Mouse (Mus musculus): ENCODE data around the gene Bax.
"Not testable (repeated sequence)": the region's sequence is repeated elsewhere in the genome, so short reads cannot be mapped to it uniquely, and the experiment has no call there.

- TF ChIP-seq POLR2A (IDR thresholded peaks at IDR 0.05; ENCODE audit: borderline replicate concordance, control insufficient read depth, low read depth, low read length); CTCF (IDR thresholded peaks at IDR 0.05; ENCODE audit: control insufficient read depth, insufficient read depth, low read length): not testable (repeated sequence)
These were observed 13.6 kb upstream of the Bax start for GRCm38 (mm10) chr7:45480310-45480709.

Measured in bone marrow, adult 2 months (tissue).